Mouse (Mus musculus) duodenum, adult 2 months (tissue): ENCODE results near the gene Prr29. TPM values are rescaled to one million over a fixed set of nuclear protein-coding genes. Genes with fewer than 3 reads are reported as not detected.

Source experiments
- polyA plus RNA-seq: library from polyadenylated mRNA; depleted of rRNA; stranded (reverse); fragments of >200 nt; gene quantifications from 2 replicates; pipeline ENCODE4 v1.2.3, GENCODE M21; 2012; ENCODE audit warnings: low replicate concordance; rRNA removed

Gene Prr29
- polyA plus RNA-seq = 0.86 and 1.0 TPM in 2 replicates

GRCm38 (mm10) chr11:106365366-106365765 is at the start of gene Prr29:
Prr29 (plus strand) TSS chr11:106365472.

GRCm38 (mm10) chr11:106353188-106353587 is 12.1 kb upstream of the Prr29 start, which contains the start of gene Scn4a:
Scn4a (minus strand) TSS chr11:106353288.

GRCm38 (mm10) chr11:106387791-106388216 is 22.5 kb downstream of the Prr29 start, which contains the start of gene Icam2:
Icam2 (minus strand) TSS chr11:106388075.

Other genes starting within 250 kb of the Prr29 start
- gene Gm10840, start 204.6 kb upstream of the Prr29 start, polyA plus RNA-seq = not detected in 2 replicates
- 16.2 and 20.3 TPM in 2 replicates for gene Limd2, start 204.6 kb upstream of the Prr29 start, polyA plus RNA-seq
- gene Strada, start 163.3 kb upstream of the Prr29 start, polyA plus RNA-seq = 5.2 and 7.4 TPM in 2 replicates
- 2.6 and 3.5 TPM in 2 replicates for gene Ccdc47, start 149.1 kb upstream of the Prr29 start, polyA plus RNA-seq
- gene Ddx42, start 148.5 kb upstream of the Prr29 start, polyA plus RNA-seq = 2.5 and 3.0 TPM in 2 replicates
- 1.5 and 6.2 TPM in 2 replicates for gene Ftsj3, start 109.4 kb upstream of the Prr29 start, polyA plus RNA-seq
- gene Psmc5, start 109.3 kb upstream of the Prr29 start, polyA plus RNA-seq = 11.1 and 14.4 TPM in 2 replicates
- 61.0 and 82.0 TPM in 2 replicates for gene Smarcd2, start 92.5 kb upstream of the Prr29 start, polyA plus RNA-seq
- gene Tcam1, start 88.8 kb upstream of the Prr29 start, polyA plus RNA-seq = not detected in 2 replicates
- 0.19 TPM in 1 of 2 replicates, not detected in the other for gene Gh, start 63.6 kb upstream of the Prr29 start, polyA plus RNA-seq
- 5.9 and 13.6 TPM in 2 replicates for gene Cd79b, start 50.7 kb upstream of the Prr29 start, polyA plus RNA-seq
- 0.02 and 0.08 TPM in 2 replicates for gene Scn4a, start 12.2 kb upstream of the Prr29 start, polyA plus RNA-seq
- 8.4 and 10.5 TPM in 2 replicates for gene Icam2, start 22.6 kb downstream of the Prr29 start, polyA plus RNA-seq
- 26.9 and 55.6 TPM in 2 replicates for gene Ern1, start 122.4 kb downstream of the Prr29 start, polyA plus RNA-seq
- gene Tex2, start 248.0 kb downstream of the Prr29 start, polyA plus RNA-seq = 9.4 and 10.7 TPM in 2 replicates